Mouse (Mus musculus) hindbrain, embryonic 13.5 days (tissue): ENCODE measurements at regions not wholly inside any gene's neighbourhood (a gene's known extent, or its start where the extent isn't known, plus 50 kb on each side); places are given as distances from the start of the nearest gene placed in this dataset.
A peak's percentile ranks its signal among the peaks of the same experiment; 100 is the strongest.
"Not testable (repeated sequence)": the region's sequence is repeated elsewhere in the genome, so short reads cannot be mapped to it uniquely, and the experiment has no call there.

ENCODE experiments used
- ATAC-seq: fragments of 200-750 bp; cut with Nextera tagmentation; 2 replicates; pipeline ENCODE4 v1.8.0; 2017; ENCODE audit warnings: moderate TSS enrichment; ENCODE audit not compliant: low FRiP score
- H3K27ac ChIP-seq: fragments of 300-500 bp; sonication (generic); 2 replicates; pipeline ENCODE4 v1.5.1; 2015; ENCODE audit warnings: inconsistent platforms, mild to moderate bottlenecking, moderate library complexity
- H3K27me3 ChIP-seq: fragments of 300-500 bp; sonication (generic); 2 replicates; pipeline ENCODE4 v1.6.1; 2015; ENCODE audit warnings: mild to moderate bottlenecking, inconsistent platforms
- H3K36me3 ChIP-seq: fragments of 300-500 bp; sonication (generic); 2 replicates; pipeline ENCODE4 v1.6.1; 2015; ENCODE audit warnings: mild to moderate bottlenecking, inconsistent platforms
- H3K4me1 ChIP-seq: fragments of 300-500 bp; sonication (generic); replicated peaks from 2 replicates; pipeline ENCODE4 v1.6.1; 2015; ENCODE audit warnings: inconsistent platforms
- H3K4me2 ChIP-seq: fragments of 300-500 bp; sonication (generic); 2 replicates; pipeline ENCODE4 v1.6.1; 2015; ENCODE audit warnings: inconsistent platforms, mild to moderate bottlenecking, moderate library complexity
- H3K4me3 ChIP-seq: fragments of 300-500 bp; sonication (generic); 2 replicates; pipeline ENCODE4 v1.5.1; 2015; ENCODE audit warnings: mild to moderate bottlenecking, inconsistent platforms
- H3K9ac ChIP-seq: fragments of 300-500 bp; sonication (generic); 2 replicates; pipeline ENCODE4 v1.6.1; 2015; ENCODE audit warnings: mild to moderate bottlenecking, inconsistent platforms
- H3K9me3 ChIP-seq: fragments of 300-500 bp; sonication (generic); 2 replicates; pipeline ENCODE4 v1.6.1; 2016; ENCODE audit warnings: inconsistent platforms
- WGBS: fragments of 180-500 bp; shearing (Covaris S2); methylation state at CpG from one replicate; pipeline ENCODE4 v1.1.7; 2015; 5-methylcytosine and 5-hydroxymethylcytosine counted together

DNA sequence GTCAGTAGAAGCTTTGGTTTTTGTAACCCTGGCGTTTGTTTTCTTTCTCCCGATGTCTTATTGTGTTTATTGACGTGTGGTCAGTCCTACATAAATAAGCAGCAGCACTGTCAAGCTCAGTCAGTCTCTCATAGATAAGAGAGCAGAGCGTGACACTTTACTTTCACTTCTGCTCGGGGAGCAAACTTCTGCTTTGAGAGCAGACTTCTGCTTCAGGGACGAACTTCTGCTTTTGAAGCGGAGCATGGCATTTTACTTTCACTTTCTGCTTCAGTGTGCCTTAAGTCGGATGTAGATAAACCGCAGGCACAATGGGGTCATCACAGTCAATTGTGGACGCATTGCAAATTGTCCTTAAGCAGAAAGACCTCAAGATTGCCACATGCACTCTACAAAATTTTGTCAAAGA is 466.0 kb downstream of the Gm11232 start:
- H3K27ac ChIP-seq: no peak overlapping the region
- H3K36me3 ChIP-seq: no peaks in the 10 kb centered on the region
- no peak overlapping the region for H3K4me3 ChIP-seq
- peaks cover 5% of the 10 kb centered on the region; the same call in 1 of the 2 replicates for H3K9me3 ChIP-seq
- no peak overlapping the region for H3K4me2 ChIP-seq
- H3K27me3 ChIP-seq: no peaks in the 10 kb centered on the region
- no peak for ATAC-seq
- H3K9ac ChIP-seq: no peak overlapping the region
- no peaks in the 10 kb centered on the region for H3K4me1 ChIP-seq
- WGBS: 87% methylated on average over 10 of the region's 10 CpGs

DNA sequence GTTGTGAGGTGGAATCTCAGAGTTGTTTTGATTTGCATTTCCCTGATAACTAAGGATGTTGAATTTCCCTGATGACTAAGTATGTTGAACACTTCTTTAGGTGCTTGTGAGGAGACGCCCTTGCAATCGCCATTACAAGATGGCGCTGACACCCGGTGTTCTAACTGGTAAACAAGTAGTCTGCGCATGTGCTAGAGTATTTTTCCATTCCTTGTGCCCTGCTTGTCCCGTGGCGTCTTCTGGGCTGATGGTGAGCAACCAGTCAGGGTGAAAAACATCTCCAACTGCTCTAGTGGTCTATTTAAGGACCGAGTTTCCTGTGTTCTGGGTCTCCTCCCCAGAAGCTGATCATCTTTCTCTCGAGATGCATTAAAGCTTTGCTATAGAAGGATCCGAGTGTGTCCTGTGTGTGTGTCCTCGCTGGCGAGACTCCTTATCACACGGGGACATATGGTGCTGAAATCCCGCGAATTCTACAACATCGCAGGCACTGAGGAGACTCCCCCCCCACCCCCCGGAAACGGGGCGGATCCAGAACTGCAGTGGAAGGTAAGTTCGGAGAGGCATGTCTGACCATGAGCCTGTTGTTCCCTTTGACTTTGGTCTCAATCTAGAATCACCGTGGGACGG is 466.5 kb downstream of the Gm11232 start:
- not testable (repeated sequence) for ATAC-seq, H3K27me3 ChIP-seq, H3K4me2 ChIP-seq, H3K9me3 ChIP-seq, H3K9ac ChIP-seq, H3K4me1 ChIP-seq, H3K36me3 ChIP-seq, H3K4me3 ChIP-seq, H3K27ac ChIP-seq
- 96% methylated on average over 22 of the region's 22 CpGs for WGBS

DNA sequence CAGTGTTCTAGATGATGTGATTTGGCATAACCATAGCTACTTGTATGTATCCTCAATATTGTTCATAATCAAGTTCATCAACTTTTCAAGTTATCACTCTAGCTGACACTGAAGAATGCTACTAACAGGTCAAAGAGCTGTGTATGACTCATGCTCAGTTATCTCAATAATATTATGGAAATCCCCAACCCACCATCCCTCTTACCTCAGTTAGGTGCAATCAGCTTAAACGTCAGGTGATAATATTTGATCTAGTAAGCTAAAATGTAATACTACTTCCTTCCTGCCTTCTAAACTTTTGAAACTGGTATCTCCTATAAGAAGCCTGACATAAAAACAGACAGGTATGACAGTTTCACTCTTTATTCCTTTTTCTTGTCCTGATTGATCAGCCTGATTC is 474.6 kb downstream of the Gm11232 start:
- WGBS: 87% methylated on average over 1 of the region's 1 CpGs
- no peaks in the 10 kb centered on the region for H3K9me3 ChIP-seq
- no peak overlapping the region for H3K4me2 ChIP-seq
- H3K27ac ChIP-seq: no peak overlapping the region
- H3K4me3 ChIP-seq: no peak overlapping the region
- H3K36me3 ChIP-seq: no peaks in the 10 kb centered on the region
- no peak overlapping the region for H3K9ac ChIP-seq
- H3K4me1 ChIP-seq: no peaks in the 10 kb centered on the region
- no peaks in the 10 kb centered on the region for H3K27me3 ChIP-seq
- ATAC-seq: no peak

DNA sequence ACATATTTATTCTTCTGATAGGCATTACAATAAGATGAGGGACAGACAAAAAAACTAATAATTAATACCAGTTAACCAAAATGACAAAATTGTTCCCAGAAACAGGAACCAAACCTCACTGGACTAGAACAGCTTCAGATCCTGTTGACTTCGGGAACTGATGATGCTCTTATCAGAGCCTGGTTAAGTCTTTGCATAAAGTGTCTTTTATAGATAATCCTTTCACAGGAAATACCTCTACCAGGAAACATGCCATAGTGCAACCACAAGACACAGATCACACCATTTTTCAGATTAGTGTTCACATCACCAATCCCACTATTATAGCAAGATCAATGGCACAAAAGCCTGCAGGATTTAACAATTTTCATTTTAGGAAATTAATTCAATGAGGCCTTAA is 478.1 kb downstream of the Gm11232 start:
- Histone ChIP-seq H3K4me1 (no peaks in the 10 kb centered on the region), H3K4me2 (no peak overlapping the region), H3K9ac (no peak overlapping the region), H3K27me3 (no peaks in the 10 kb centered on the region), H3K9me3 (no peaks in the 10 kb centered on the region), H3K36me3 (no peaks in the 10 kb centered on the region), H3K4me3 (no peak overlapping the region), H3K27ac (no peak overlapping the region)
- 87% methylated on average over 1 of the region's 1 CpGs for WGBS
- no peak for ATAC-seq

DNA sequence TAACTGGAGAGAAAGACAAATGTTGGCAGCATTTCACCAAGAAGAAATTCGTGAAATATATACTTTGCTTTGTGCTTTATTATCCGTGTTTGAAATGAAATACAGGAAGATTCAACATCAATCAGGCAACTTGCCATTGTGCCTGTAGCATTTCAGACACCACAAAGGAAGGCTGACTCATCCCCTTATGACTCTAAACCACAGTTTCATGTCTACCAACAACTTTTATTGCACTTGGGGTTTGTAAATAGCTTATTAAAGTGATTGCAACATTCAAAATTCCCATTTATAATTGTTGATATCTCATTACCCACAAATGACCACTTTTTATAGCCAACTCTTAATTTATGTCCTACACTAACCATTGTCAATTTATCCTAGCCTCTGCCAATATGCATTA is 497.9 kb downstream of the Gm11232 start:
- no peak overlapping the region for H3K27ac ChIP-seq
- no peak for ATAC-seq
- no peak overlapping the region for H3K9ac ChIP-seq
- WGBS: 87% methylated on average over 2 of the region's 2 CpGs
- H3K27me3 ChIP-seq: no peaks in the 10 kb centered on the region
- no peak overlapping the region for H3K4me3 ChIP-seq
- no peak overlapping the region for H3K4me2 ChIP-seq
- H3K36me3 ChIP-seq: no peaks in the 10 kb centered on the region
- no peaks in the 10 kb centered on the region for H3K4me1 ChIP-seq
- no peaks in the 10 kb centered on the region for H3K9me3 ChIP-seq

DNA sequence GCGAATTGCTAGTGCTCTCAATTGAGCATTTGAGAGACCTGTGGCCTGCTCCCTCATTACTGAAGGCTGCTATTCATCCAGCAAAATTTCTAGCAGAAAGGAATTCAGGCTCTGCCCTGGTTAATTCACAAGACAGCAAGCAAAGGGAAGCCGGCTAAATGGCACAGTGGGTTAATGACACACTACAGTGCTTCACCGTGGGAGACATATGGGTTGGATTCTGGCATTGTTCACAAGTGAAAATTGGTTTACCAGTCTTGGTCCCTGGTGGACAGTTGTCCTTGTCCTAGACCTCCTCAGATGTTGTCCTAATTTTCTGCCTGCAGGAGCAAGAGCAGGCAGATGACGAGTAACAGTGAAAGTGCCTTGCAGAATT is 527.3 kb downstream of the Gm11232 start:
- Histone ChIP-seq H3K36me3 (no peaks in the 10 kb centered on the region), H3K27ac (peak overlapping the region; percentile 70), H3K9ac (no peak overlapping the region), H3K4me3 (no peak overlapping the region), H3K4me2 (no peak overlapping the region), H3K9me3 (no peaks in the 10 kb centered on the region), H3K4me1 (peaks cover 11% of the 10 kb centered on the region), H3K27me3 (no peaks in the 10 kb centered on the region)
- WGBS: 8% methylated on average over 4 of the region's 4 CpGs
- ATAC-seq: peak; percentile 85

DNA sequence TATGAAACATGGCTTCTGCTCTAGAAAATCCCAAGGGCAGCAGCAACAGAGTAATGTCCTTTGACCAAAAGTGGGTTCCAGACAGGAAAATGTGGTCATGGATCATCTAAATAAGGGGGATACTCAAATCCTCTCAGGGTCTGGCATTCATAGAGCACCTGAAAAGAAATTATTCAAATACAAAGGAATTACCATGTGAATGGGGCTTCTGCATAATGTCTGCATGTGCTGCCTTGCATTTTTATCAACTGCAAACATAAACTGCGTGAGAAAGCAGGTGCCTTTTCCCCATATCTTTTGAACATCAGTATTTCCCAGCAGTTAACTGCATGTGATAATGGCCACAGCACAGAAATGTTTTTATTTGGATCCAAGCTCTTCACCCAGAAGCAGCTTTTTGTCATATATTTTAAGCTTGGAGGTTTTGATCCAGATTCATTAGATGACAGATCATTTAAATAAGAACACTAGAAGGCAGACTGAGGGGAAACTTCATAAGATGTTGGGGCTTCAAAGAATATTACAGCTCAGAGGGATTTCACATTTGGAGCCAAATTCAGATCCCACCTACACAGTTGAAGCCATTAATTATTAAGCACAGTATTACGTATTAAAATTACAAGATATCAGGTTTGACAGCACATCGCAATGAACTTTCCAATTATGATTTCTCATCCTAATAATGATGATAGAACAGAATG is 527.8 kb downstream of the Gm11232 start:
- Histone ChIP-seq H3K4me3 (no peak overlapping the region), H3K9ac (no peak overlapping the region), H3K4me1 (peaks cover 11% of the 10 kb centered on the region), H3K36me3 (no peaks in the 10 kb centered on the region), H3K9me3 (no peaks in the 10 kb centered on the region), H3K27me3 (no peaks in the 10 kb centered on the region), H3K4me2 (no peak overlapping the region), H3K27ac (peak overlapping the region; percentile 70; the same call in 1 of the 2 replicates)
- WGBS: 30% methylated on average over 3 of the region's 3 CpGs
- ATAC-seq: peak; percentile 52; the same call in 1 of the 2 replicates

DNA sequence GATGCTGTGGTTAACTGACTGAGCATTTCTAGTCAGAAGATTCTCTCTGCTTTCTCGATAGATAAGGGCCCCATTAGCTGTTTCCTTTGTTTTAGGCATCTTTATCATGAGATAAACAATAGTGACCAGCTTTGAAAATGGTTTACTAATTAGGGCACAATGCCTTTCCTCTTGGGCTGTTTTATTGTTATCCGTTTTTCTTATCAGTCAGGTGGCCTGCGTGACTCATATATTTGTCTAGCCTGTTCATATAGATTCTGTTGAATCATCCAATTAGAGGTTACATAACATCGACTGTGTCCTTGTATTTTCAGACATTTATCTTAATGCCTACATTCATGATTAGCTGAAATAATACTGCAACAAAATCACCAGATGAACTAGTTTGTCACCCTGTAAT is 531.1 kb downstream of the Gm11232 start:
- Histone ChIP-seq H3K9ac (no peak overlapping the region), H3K27me3 (no peaks in the 10 kb centered on the region), H3K4me1 (peaks cover 11% of the 10 kb centered on the region), H3K9me3 (no peaks in the 10 kb centered on the region), H3K4me2 (no peak overlapping the region), H3K36me3 (no peaks in the 10 kb centered on the region), H3K4me3 (no peak overlapping the region), H3K27ac (no peak overlapping the region)
- 75% methylated on average over 4 of the region's 4 CpGs for WGBS
- ATAC-seq: no peak

DNA sequence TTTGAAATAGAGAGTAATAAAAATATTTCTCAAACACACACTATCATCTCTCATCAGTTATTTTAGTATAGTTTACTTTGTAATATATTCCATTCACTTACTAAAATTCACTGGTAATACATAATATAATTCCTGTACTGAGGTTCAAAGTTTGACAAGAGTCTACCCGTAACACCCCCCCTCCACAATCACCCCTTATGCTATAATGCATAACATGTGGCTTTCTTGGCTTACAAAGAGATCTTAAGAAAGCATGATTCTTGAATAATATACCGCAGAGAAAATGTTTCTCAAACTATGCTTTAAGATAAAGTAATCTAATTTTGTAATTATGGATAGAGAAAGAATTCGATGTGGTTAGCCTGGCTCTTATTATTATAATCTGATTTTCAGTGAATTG is 539.7 kb downstream of the Gm11232 start:
- no peak overlapping the region for H3K27ac ChIP-seq
- no peaks in the 10 kb centered on the region for H3K36me3 ChIP-seq
- H3K9me3 ChIP-seq: no peaks in the 10 kb centered on the region
- no peak for ATAC-seq
- H3K4me3 ChIP-seq: no peak overlapping the region
- H3K4me2 ChIP-seq: no peak overlapping the region
- H3K9ac ChIP-seq: no peak overlapping the region
- H3K4me1 ChIP-seq: no peaks in the 10 kb centered on the region
- no peaks in the 10 kb centered on the region for H3K27me3 ChIP-seq
- 79% methylated on average over 3 of the region's 3 CpGs for WGBS

DNA sequence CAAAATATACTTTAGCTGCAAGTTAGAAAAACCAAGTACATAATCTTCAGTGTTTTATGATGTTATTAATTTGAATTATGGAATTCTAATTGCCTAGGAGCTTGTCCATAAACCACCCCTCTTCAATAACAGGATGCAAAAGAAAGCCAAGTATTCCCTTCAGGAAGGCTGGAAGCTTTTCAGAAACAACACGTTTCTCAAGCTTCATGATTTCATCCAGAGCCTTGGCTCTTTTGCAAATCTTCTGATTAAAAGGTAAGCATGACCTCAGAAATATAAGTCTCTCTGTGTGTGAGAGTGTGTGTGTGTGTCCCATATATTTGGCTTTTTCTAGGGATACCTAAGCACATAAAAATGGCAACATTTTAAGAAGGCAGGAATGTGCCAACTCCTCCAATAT is 570.0 kb downstream of the Gm11232 start:
- no peak overlapping the region for H3K9ac ChIP-seq
- no peaks in the 10 kb centered on the region for H3K36me3 ChIP-seq
- 65% methylated on average over 1 of the region's 1 CpGs for WGBS
- H3K4me3 ChIP-seq: no peak overlapping the region
- no peaks in the 10 kb centered on the region for H3K9me3 ChIP-seq
- no peaks in the 10 kb centered on the region for H3K27me3 ChIP-seq
- ATAC-seq: no peak
- no peak overlapping the region for H3K27ac ChIP-seq
- no peaks in the 10 kb centered on the region for H3K4me1 ChIP-seq
- no peak overlapping the region for H3K4me2 ChIP-seq

DNA sequence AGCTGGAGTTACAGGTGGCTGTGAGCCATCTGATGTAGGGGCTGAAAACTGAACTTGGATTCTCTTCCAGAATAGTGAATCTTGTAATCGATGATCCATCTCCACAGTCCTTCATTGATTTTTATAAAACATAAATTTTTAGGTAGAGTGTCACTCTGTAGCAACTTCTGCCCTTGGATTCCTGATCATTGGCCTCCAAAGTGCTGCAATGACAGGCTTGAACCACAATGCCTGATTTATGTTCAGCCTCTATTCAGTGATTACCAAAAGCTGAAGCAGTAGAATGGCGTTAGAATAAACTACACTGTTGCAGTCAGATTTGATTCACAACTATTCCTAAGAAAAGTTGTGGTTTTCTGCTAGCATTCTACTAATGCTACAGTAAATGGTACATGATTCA is 580.1 kb downstream of the Gm11232 start:
- WGBS: 84% methylated on average over 2 of the region's 2 CpGs
- ATAC-seq: no peak
- Histone ChIP-seq H3K9ac (no peak overlapping the region), H3K4me2 (no peak overlapping the region), H3K4me1 (no peaks in the 10 kb centered on the region), H3K4me3 (no peak overlapping the region), H3K27me3 (no peaks in the 10 kb centered on the region), H3K36me3 (no peaks in the 10 kb centered on the region), H3K9me3 (no peaks in the 10 kb centered on the region), H3K27ac (no peak overlapping the region)

DNA sequence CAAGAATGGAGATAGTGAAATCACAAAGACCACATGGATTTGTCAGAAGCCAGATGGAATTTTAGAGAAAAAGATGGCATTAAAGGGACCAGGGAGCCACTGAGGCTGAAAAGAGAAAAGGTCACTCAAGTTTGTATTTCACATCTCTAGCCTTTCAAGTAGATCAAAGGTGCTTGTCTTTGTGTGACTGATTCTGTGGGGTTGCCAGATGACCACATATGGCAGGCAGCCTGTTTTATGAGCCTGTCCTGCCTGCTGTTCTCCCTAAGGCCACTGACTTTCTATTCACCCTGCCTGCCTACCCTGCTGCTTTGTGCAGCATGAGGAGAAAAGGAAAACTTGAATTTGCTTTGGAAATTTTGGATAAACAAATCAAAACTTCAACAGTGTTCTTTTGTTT is 592.0 kb downstream of the Gm11232 start:
- no peak overlapping the region for H3K4me2 ChIP-seq
- no peak overlapping the region for H3K9ac ChIP-seq
- no peak overlapping the region for H3K4me3 ChIP-seq
- H3K9me3 ChIP-seq: no peaks in the 10 kb centered on the region
- no peak overlapping the region for H3K27ac ChIP-seq
- no peaks in the 10 kb centered on the region for H3K27me3 ChIP-seq
- H3K4me1 ChIP-seq: no peaks in the 10 kb centered on the region
- ATAC-seq: no peak
- H3K36me3 ChIP-seq: no peaks in the 10 kb centered on the region

DNA sequence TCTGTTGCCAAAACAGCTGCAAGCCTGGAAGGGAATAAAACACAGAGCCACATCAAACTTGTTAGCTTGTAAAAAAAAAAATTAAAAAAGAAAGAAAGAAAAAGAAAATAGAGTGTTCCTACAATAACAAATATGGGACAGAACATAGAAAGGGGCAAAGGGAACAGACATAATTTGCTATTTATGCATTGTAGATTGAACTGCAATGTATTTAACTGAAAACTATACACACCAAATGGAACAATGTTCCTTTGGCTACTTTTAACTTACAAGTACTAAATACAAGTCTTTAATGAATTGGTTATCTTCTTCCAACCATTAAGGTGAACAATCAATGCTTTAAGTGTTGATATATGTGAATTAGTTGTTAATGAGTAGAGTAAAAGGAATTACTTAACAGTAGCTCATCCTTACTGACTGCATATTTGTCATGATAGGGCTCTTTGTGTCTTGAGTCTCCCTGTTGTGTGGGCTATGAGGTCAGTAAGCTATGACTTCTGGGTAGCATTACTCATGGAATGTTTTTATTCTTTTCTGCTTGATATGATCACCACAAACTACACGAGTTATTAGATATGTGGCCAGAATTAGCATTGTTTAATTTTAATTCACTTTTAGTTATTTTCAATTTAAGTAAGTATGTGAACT is 597.0 kb upstream of the Megf9 start:
- H3K4me2 ChIP-seq: no peak overlapping the region
- no peaks in the 10 kb centered on the region for H3K9me3 ChIP-seq
- no peak overlapping the region for H3K9ac ChIP-seq
- peaks cover 4% of the 10 kb centered on the region for H3K4me1 ChIP-seq
- no peaks in the 10 kb centered on the region for H3K36me3 ChIP-seq
- H3K4me3 ChIP-seq: no peak overlapping the region
- ATAC-seq: no peak
- no peak overlapping the region for H3K27ac ChIP-seq
- 0 out of 2 replicates have a peak, but pooled peaks cover 2% of the 10 kb centered on the region for H3K27me3 ChIP-seq
- 39% methylated on average over 1 of the region's 1 CpGs for WGBS
